Mouse (Mus musculus) liver, embryonic 14.5 days (tissue): ENCODE measurements around the gene Tgfbr3l.

ENCODE experiments used
- CTCF ChIP-seq: IDR thresholded peaks from 2 replicates; pipeline ENCODE4 v1.5.1; 2016; ENCODE audit warnings: antibody characterized with exemption, low read depth, control low read depth
- EP300 ChIP-seq: IDR thresholded peaks from 2 replicates; pipeline ENCODE4 v1.6.1; 2016; ENCODE audit warnings: antibody characterized with exemption, low read depth

DNA sequence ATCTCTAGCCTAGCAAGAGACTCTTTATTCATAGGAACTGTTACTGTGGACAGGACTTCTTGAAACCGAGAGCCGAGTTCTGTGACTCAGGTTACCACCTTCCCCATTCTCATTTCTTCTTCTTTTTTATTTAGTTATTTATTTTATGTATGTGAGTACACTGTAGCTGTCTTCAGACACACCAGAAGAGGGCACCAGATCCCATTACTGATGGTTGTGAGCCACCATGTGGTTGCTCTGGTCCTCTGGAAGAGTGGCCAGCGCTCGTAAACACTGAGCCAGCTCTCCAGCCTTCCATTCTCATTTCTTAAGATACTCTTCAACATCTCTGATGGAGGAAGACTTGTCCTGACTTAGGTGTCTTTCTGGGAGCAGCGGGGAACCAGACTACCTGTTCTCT, 44.7 kb downstream of the Tgfbr3l start:
- TF ChIP-seq CTCF: no peak; the same call in 1 of the 2 replicates
- no peak for TF ChIP-seq EP300
